Mouse (Mus musculus) kidney, embryonic 15.5 days (tissue): ENCODE data around the gene Rpl38. TPM values are rescaled to one million over a fixed set of nuclear protein-coding genes. Genes with fewer than 3 reads are reported as not detected.
A peak's percentile ranks its signal among the peaks of the same experiment; 100 is the strongest.

Experiments
- ATAC-seq: fragments of 200-750 bp; cut with Nextera tagmentation; replicated peaks from 2 replicates; pipeline ENCODE4 v1.8.0; 2017; ENCODE audit warnings: moderate TSS enrichment; ENCODE audit not compliant: low FRiP score
- H3K27ac ChIP-seq: fragments of 300-500 bp; sonication (generic); 2 replicates; pipeline ENCODE4 v1.5.1; 2015; ENCODE audit warnings: mild to moderate bottlenecking, inconsistent platforms
- H3K27me3 ChIP-seq: fragments of 300-500 bp; sonication (generic); 2 replicates; pipeline ENCODE4 v1.6.1; 2015; ENCODE audit warnings: inconsistent platforms
- H3K36me3 ChIP-seq: fragments of 300-500 bp; sonication (generic); 2 replicates; pipeline ENCODE4 v1.6.1; 2015; ENCODE audit warnings: inconsistent platforms
- H3K4me1 ChIP-seq: fragments of 300-500 bp; sonication (generic); 2 replicates; pipeline ENCODE4 v1.6.1; 2015; ENCODE audit warnings: inconsistent platforms
- H3K4me2 ChIP-seq: fragments of 300-500 bp; sonication (generic); 2 replicates; pipeline ENCODE4 v1.6.1; 2015; ENCODE audit warnings: moderate library complexity, mild to moderate bottlenecking, inconsistent platforms
- H3K4me3 ChIP-seq: fragments of 300-500 bp; sonication (generic); replicated peaks from 2 replicates; pipeline ENCODE4 v1.5.1; 2015; ENCODE audit warnings: mild to moderate bottlenecking, inconsistent platforms
- H3K9ac ChIP-seq: fragments of 300-500 bp; sonication (generic); 2 replicates; pipeline ENCODE4 v1.6.1; 2015; ENCODE audit warnings: mild to moderate bottlenecking, inconsistent platforms
- H3K9me3 ChIP-seq: fragments of 300-500 bp; sonication (generic); replicated peaks from 2 replicates; pipeline ENCODE4 v1.6.1; 2016; ENCODE audit warnings: inconsistent platforms
- WGBS: fragments of 180-500 bp; shearing (Covaris S2); methylation state at CpG from one replicate; pipeline ENCODE4 v1.1.7; 2015; ENCODE audit warnings: mixed read lengths; 5-methylcytosine and 5-hydroxymethylcytosine counted together
- polyA plus RNA-seq: library from polyadenylated mRNA; unstranded; fragments of >200 nt; fragmentation: Nextera tagmentation; extraction: Ambion mirVana; gene quantifications from 2 replicates; pipeline ENCODE4 v1.2.1, GENCODE M21; 2015

Rpl38 gene
- 1,080 and 1,196 TPM in 2 replicates for polyA plus RNA-seq

GRCm38 (mm10) chr11:114668301-114668710 is at the start of gene Rpl38:
TSS of gene Rpl38 (plus strand) at chr11:114668524.
- Histone ChIP-seq H3K27ac (peak within 1 kb of the TSS; percentile 92), H3K9me3 (no peaks in the 10 kb centered on the region), H3K4me1 (peaks cover 35% of the 10 kb centered on the region), H3K4me2 (peak within 1 kb of the TSS; percentile 65), H3K9ac (peak within 1 kb of the TSS; percentile 91), H3K27me3 (peaks cover 22% of the 10 kb centered on the region), H3K4me3 (peak within 1 kb of the TSS; percentile 81), H3K36me3 (peaks cover 34% of the 10 kb centered on the region)
- under 1% methylated on average over 21 of the region's 21 CpGs for WGBS
- peak; percentile 87 for ATAC-seq

GRCm38 (mm10) chr11:114618697-114619417 is 49.5 kb upstream of the Rpl38 start:
- Histone ChIP-seq H3K4me1 (no peaks in the 10 kb centered on the region), H3K36me3 (no peaks in the 10 kb centered on the region), H3K27ac (no peak overlapping the region), H3K4me2 (no peak overlapping the region), H3K9ac (no peak overlapping the region), H3K4me3 (no peak overlapping the region), H3K9me3 (no peaks in the 10 kb centered on the region), H3K27me3 (0 out of 2 replicates have a peak, but pooled peaks cover 2% of the 10 kb centered on the region)
- 41% methylated on average over 17 of the region's 17 CpGs for WGBS
- no peak for ATAC-seq

- no peak for ATAC-seq
- no peaks in the 10 kb centered on the region for H3K36me3 ChIP-seq
- 0 out of 2 replicates have a peak, but pooled peaks cover 2% of the 10 kb centered on the region for H3K27me3 ChIP-seq
- WGBS = 62% methylated on average over 13 of the region's 13 CpGs
- H3K9ac ChIP-seq = no peak overlapping the region
- H3K9me3 ChIP-seq = peaks cover 7% of the 10 kb centered on the region; the same call in 1 of the 2 replicates
- no peak overlapping the region for H3K4me2 ChIP-seq
- H3K4me3 ChIP-seq = no peak overlapping the region
- no peaks in the 10 kb centered on the region for H3K4me1 ChIP-seq
- no peak overlapping the region for H3K27ac ChIP-seq
Observed at GRCm38 (mm10) chr11:114626071-114626690, 42.1 kb upstream of the Rpl38 start.

GRCm38 (mm10) chr11:114627036-114627435 is 41.3 kb upstream of the Rpl38 start:
- Histone ChIP-seq H3K27me3 (0 out of 2 replicates have a peak, but pooled peaks cover 2% of the 10 kb centered on the region), H3K4me3 (no peak overlapping the region), H3K9me3 (peaks cover 7% of the 10 kb centered on the region; the same call in 1 of the 2 replicates), H3K9ac (no peak overlapping the region), H3K4me2 (no peak overlapping the region), H3K36me3 (no peaks in the 10 kb centered on the region), H3K27ac (no peak overlapping the region), H3K4me1 (no peaks in the 10 kb centered on the region)
- ATAC-seq = no peak
- 74% methylated on average over 6 of the region's 6 CpGs for WGBS

GRCm38 (mm10) chr11:114628032-114628431 is 40.3 kb upstream of the Rpl38 start:
- no peak for ATAC-seq
- 81% methylated on average over 12 of the region's 12 CpGs for WGBS
- Histone ChIP-seq H3K9ac (no peak overlapping the region), H3K4me1 (no peaks in the 10 kb centered on the region), H3K4me3 (no peak overlapping the region), H3K4me2 (no peak overlapping the region), H3K36me3 (no peaks in the 10 kb centered on the region), H3K27ac (no peak overlapping the region), H3K9me3 (peaks cover 7% of the 10 kb centered on the region; the same call in 1 of the 2 replicates), H3K27me3 (no peaks in the 10 kb centered on the region)

- Histone ChIP-seq H3K4me1 (no peaks in the 10 kb centered on the region), H3K27me3 (no peaks in the 10 kb centered on the region; the same call in 1 of the 2 replicates), H3K27ac (no peak overlapping the region), H3K4me3 (no peak overlapping the region), H3K36me3 (no peaks in the 10 kb centered on the region), H3K9me3 (peaks cover 7% of the 10 kb centered on the region; the same call in 1 of the 2 replicates), H3K9ac (no peak overlapping the region), H3K4me2 (no peak overlapping the region)
- no peak for ATAC-seq
- 81% methylated on average over 5 of the region's 5 CpGs for WGBS
Observed at GRCm38 (mm10) chr11:114630044-114630443, 38.3 kb upstream of the Rpl38 start.

GRCm38 (mm10) chr11:114632266-114632665 is 36.1 kb upstream of the Rpl38 start:
- no peak overlapping the region for H3K4me2 ChIP-seq
- ATAC-seq = no peak
- no peak overlapping the region for H3K4me3 ChIP-seq
- H3K9me3 ChIP-seq = peaks cover 7% of the 10 kb centered on the region; the same call in 1 of the 2 replicates
- H3K36me3 ChIP-seq = no peaks in the 10 kb centered on the region
- H3K4me1 ChIP-seq = peaks cover 12% of the 10 kb centered on the region; the same call in 1 of the 2 replicates
- no peak overlapping the region for H3K27ac ChIP-seq
- 79% methylated on average over 8 of the region's 8 CpGs for whole genome bisulfite sequencing
- peaks cover 11% of the 10 kb centered on the region for H3K27me3 ChIP-seq
- no peak overlapping the region for H3K9ac ChIP-seq

GRCm38 (mm10) chr11:114636292-114636691 is 32.0 kb upstream of the Rpl38 start:
- H3K9me3 ChIP-seq = no peaks in the 10 kb centered on the region
- peaks cover 23% of the 10 kb centered on the region for H3K4me1 ChIP-seq
- H3K4me3 ChIP-seq = no peak overlapping the region
- H3K27ac ChIP-seq = no peak overlapping the region
- H3K4me2 ChIP-seq = peak overlapping the region; percentile 45; the same call in 1 of the 2 replicates
- peak; percentile 72; the same call in 1 of the 2 replicates for ATAC-seq
- no peak overlapping the region for H3K9ac ChIP-seq
- WGBS = 0% methylated on average over 6 of the region's 6 CpGs
- peaks cover 36% of the 10 kb centered on the region for H3K27me3 ChIP-seq
- H3K36me3 ChIP-seq = no peaks in the 10 kb centered on the region

- H3K27me3 ChIP-seq = peaks cover 36% of the 10 kb centered on the region
- H3K9me3 ChIP-seq = no peaks in the 10 kb centered on the region
- H3K36me3 ChIP-seq = no peaks in the 10 kb centered on the region
- ATAC-seq = peak; percentile 17; the same call in 1 of the 2 replicates
- H3K4me2 ChIP-seq = peak overlapping the region; percentile 45; the same call in 1 of the 2 replicates
- H3K9ac ChIP-seq = no peak overlapping the region
- H3K4me3 ChIP-seq = no peak overlapping the region
- 58% methylated on average over 34 of the region's 35 CpGs for WGBS
- peaks cover 23% of the 10 kb centered on the region for H3K4me1 ChIP-seq
- H3K27ac ChIP-seq = no peak overlapping the region
Observed at GRCm38 (mm10) chr11:114636727-114637505, 31.4 kb upstream of the Rpl38 start.

- Histone ChIP-seq H3K36me3 (no peaks in the 10 kb centered on the region), H3K4me2 (no peak overlapping the region), H3K9ac (no peak overlapping the region), H3K4me1 (peaks cover 23% of the 10 kb centered on the region), H3K4me3 (no peak overlapping the region), H3K9me3 (no peaks in the 10 kb centered on the region), H3K27ac (no peak overlapping the region), H3K27me3 (peaks cover 36% of the 10 kb centered on the region)
- 68% methylated on average over 10 of the region's 10 CpGs for WGBS
- no peak for ATAC-seq
Observed at GRCm38 (mm10) chr11:114638647-114639290, 29.6 kb upstream of the Rpl38 start.

GRCm38 (mm10) chr11:114639681-114640103 is 28.6 kb upstream of the Rpl38 start:
- H3K9ac ChIP-seq = no peak overlapping the region
- H3K4me2 ChIP-seq = peak overlapping the region; percentile 28
- no peak; the same call in 1 of the 2 replicates for ATAC-seq
- peaks cover 36% of the 10 kb centered on the region for H3K27me3 ChIP-seq
- H3K36me3 ChIP-seq = no peaks in the 10 kb centered on the region
- no peaks in the 10 kb centered on the region for H3K9me3 ChIP-seq
- WGBS = 4% methylated on average over 19 of the region's 19 CpGs
- no peak overlapping the region for H3K27ac ChIP-seq
- no peak overlapping the region for H3K4me3 ChIP-seq
- H3K4me1 ChIP-seq = peaks cover 23% of the 10 kb centered on the region
